Mouse (Mus musculus): ENCODE results near the gene Hoxd4.

DNA sequence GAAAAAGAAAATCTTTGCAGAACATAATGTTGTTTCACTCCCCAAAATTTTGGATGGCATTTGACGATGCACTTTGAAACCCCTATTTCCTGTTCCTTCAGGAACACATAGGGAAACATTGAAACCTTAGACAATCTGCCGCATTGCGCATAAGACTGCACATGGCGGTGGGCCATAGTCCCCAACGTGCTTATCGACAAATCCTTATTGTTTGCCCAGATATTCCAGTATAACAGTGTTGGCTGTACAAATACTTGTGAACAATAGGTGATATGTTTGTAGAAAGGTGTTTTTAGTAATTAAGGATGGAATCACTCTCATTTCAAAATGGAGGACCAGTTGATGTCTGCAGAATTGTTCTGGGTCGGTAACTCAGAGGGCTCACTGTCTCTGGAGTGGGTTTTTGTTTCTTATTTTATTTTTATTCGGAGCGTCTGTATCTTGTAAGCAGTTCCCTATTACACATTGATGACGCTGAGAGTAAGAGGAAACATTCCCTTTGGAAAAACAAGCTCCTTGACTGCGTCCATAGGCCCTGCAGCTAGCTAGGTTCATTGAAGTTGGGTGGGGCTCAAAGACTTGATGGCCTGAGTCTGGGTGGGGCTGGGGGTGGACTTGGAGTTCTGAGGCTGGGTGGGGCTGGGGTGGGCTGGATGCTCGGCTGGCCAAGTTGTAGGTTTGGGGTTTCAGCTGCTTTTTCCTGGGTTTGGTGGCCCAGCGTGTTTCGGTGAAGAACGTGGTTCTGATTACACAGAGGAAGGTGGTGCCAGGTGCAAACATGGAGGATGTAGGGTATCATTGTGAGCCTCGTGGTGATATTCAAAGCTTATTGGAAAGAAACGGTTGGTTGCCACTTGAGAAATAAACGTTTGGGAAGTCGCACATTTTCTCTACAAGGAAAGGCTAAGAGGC, 1.8 kb downstream of the Hoxd4 start:
- TF ChIP-seq CTCF (IDR thresholded peaks at IDR 0.05; ENCODE audit: borderline replicate concordance, extremely low read depth, insufficient read depth, insufficient read length) (no peak), POLR2A (IDR thresholded peaks at IDR 0.05; ENCODE audit: borderline replicate concordance, extremely low read depth, insufficient read depth, insufficient read length, poor library complexity, severe bottlenecking) (no peak)

All from brain, embryonic 14.5 days (tissue).